Mouse (Mus musculus) hindbrain, embryonic 10.5 days (tissue): ENCODE results near the gene Fam192a. TPM values are rescaled to one million over a fixed set of nuclear protein-coding genes. Genes with fewer than 3 reads are reported as not detected.

Source experiments
- DNase-seq: peaks from one replicate; pipeline ENCODE4 v3.0.0-alpha.2; 2017; ENCODE audit warnings: low spot score
- H3K27ac ChIP-seq: fragments of 300-500 bp; sonication (generic); 2 replicates; pipeline ENCODE4 v1.5.1; 2016; ENCODE audit warnings: mild to moderate bottlenecking, moderate library complexity
- H3K27me3 ChIP-seq: fragments of 300-500 bp; sonication (generic); 2 replicates; pipeline ENCODE4 v1.6.1; 2016; ENCODE audit warnings: mild to moderate bottlenecking; ENCODE audit not compliant: poor library complexity, insufficient read depth, severe bottlenecking
- H3K36me3 ChIP-seq: fragments of 300-500 bp; sonication (generic); 2 replicates; pipeline ENCODE4 v1.6.1; 2016; ENCODE audit warnings: mild to moderate bottlenecking, moderate library complexity
- H3K4me1 ChIP-seq: fragments of 300-500 bp; sonication (generic); replicated peaks from 2 replicates; pipeline ENCODE4 v1.6.1; 2016; ENCODE audit warnings: mild to moderate bottlenecking
- H3K4me3 ChIP-seq: fragments of 300-500 bp; sonication (generic); 2 replicates; pipeline ENCODE4 v1.5.1; 2016; ENCODE audit warnings: mild to moderate bottlenecking, moderate library complexity
- H3K9me3 ChIP-seq: fragments of 300-500 bp; sonication (generic); 2 replicates; pipeline ENCODE4 v1.6.1; 2016; ENCODE audit warnings: mild to moderate bottlenecking, moderate library complexity
- WGBS: fragments of 180-500 bp; shearing (Covaris S2); methylation state at CpG from one replicate; pipeline ENCODE4 v1.1.7; 2016; 5-methylcytosine and 5-hydroxymethylcytosine counted together
- polyA plus RNA-seq: library from polyadenylated mRNA; unstranded; fragments of >200 nt; fragmentation: Nextera tagmentation; extraction: Ambion mirVana; gene quantifications from 2 replicates; pipeline ENCODE4 v1.2.1, GENCODE M21; 2016

Gene Fam192a
- polyA plus RNA-seq, 1 experiment from 2014 or later: 86.2 TPM

DNA sequence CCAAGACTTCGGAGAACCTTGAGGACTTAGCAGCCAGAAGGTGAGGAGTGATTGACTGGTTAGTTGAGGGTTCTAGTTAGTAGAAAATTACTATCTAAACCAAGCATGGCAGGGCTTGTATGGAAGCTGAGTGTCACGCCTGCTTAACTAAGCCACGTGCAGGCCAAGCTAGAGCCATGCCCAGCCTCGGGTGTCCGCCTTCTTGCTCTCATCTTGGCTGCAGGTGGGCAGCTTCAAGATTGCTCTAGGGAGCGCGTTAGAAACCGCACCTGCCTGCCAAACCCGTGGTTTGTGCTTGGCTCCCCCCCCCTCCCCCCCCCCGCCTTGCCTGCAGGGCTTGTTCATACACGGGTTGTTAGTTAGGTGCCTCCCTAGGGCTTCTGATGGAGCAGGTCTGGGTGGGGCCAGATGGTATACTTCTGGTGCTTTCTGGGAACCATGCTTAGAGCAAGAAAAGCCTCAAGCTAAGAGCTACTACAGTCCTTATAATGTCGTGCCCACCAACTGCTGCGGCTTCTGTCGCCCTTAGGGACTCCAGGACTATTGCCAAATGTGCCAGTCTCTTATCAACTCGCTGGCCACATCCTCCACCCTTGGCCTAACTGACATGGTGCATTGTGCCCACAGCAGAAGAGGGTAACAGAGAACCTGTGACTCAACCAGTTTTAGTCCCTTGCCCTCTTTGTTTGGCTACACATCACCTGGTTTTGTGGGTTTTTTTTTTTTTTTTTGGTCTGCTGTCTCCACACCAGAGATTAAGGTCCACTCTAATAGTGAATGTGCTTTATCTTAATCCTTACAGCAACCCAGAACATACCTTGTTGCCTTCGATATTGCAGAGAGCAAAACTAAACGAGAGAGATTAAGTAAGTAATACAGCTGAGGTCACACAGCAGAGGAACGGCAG lies 60.7 kb downstream of the Fam192a start:
- no peak for DNase-seq
- WGBS: 82% methylated on average over 18 of the region's 18 CpGs
- no peaks in the 10 kb centered on the region for H3K9me3 ChIP-seq

GRCm38 (mm10) chr8:94540025-94540424 lies 61.8 kb downstream of the Fam192a start:
- no peak for DNase-seq
- WGBS: 94% methylated on average over 2 of the region's 2 CpGs
- H3K27ac ChIP-seq: no peak overlapping the region
- H3K4me3 ChIP-seq: no peak overlapping the region
- H3K36me3 ChIP-seq: no peaks in the 10 kb centered on the region
- peaks cover 27% of the 10 kb centered on the region for H3K27me3 ChIP-seq
- no peaks in the 10 kb centered on the region for H3K9me3 ChIP-seq
- H3K4me1 ChIP-seq: peaks cover 23% of the 10 kb centered on the region

More for the DNA sequence above, 60.7 kb downstream of the Fam192a start:
- Histone ChIP-seq H3K4me3 (no peak overlapping the region), H3K27ac (no peak overlapping the region), H3K27me3 (peaks cover 16% of the 10 kb centered on the region), H3K36me3 (no peaks in the 10 kb centered on the region), H3K4me1 (peaks cover 18% of the 10 kb centered on the region)

DNA sequence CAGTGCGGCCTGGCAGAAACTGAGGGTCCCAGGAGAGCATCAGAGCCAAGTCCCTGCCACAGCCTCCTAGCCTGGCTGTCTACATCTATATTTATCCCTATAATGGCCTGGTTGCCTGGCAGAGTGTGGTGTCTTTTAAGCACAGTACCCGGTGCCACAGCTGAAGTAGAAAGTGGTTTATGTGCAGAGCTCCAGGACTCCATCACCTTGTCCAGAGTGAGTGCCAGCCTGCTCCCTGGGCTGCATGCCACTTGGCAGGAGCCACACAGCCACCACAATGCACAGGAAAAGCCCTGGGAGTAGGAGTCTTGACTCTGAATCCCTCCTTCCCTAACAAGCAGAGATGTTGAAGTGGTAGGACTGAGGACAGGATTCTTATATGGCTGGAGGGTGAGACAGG lies 64.3 kb downstream of the Fam192a start:
- Histone ChIP-seq H3K4me3 (no peak overlapping the region), H3K36me3 (no peaks in the 10 kb centered on the region), H3K9me3 (no peaks in the 10 kb centered on the region), H3K27me3 (peaks cover 52% of the 10 kb centered on the region), H3K27ac (no peak overlapping the region), H3K4me1 (peaks cover 45% of the 10 kb centered on the region)
- no peak for DNase-seq
- 82% methylated on average over 2 of the region's 2 CpGs for WGBS

- H3K27me3 ChIP-seq: peaks cover 67% of the 10 kb centered on the region
- H3K4me3 ChIP-seq: no peak overlapping the region
- H3K36me3 ChIP-seq: no peaks in the 10 kb centered on the region
- DNase-seq: no peak
- H3K9me3 ChIP-seq: no peaks in the 10 kb centered on the region
- peaks cover 49% of the 10 kb centered on the region for H3K4me1 ChIP-seq
- no peak overlapping the region for H3K27ac ChIP-seq
- WGBS: 82% methylated on average over 7 of the region's 7 CpGs
Observed at GRCm38 (mm10) chr8:94535631-94536030, 66.2 kb downstream of the Fam192a start.

- peaks cover 76% of the 10 kb centered on the region for H3K27me3 ChIP-seq
- no peak for DNase-seq
- WGBS: 47% methylated on average over 4 of the region's 4 CpGs
- H3K4me3 ChIP-seq: no peak overlapping the region
- peaks cover 42% of the 10 kb centered on the region for H3K4me1 ChIP-seq
- H3K9me3 ChIP-seq: no peaks in the 10 kb centered on the region
- no peak overlapping the region for H3K27ac ChIP-seq
- no peaks in the 10 kb centered on the region for H3K36me3 ChIP-seq
Observed at GRCm38 (mm10) chr8:94534612-94535011, 67.2 kb downstream of the Fam192a start.

DNA sequence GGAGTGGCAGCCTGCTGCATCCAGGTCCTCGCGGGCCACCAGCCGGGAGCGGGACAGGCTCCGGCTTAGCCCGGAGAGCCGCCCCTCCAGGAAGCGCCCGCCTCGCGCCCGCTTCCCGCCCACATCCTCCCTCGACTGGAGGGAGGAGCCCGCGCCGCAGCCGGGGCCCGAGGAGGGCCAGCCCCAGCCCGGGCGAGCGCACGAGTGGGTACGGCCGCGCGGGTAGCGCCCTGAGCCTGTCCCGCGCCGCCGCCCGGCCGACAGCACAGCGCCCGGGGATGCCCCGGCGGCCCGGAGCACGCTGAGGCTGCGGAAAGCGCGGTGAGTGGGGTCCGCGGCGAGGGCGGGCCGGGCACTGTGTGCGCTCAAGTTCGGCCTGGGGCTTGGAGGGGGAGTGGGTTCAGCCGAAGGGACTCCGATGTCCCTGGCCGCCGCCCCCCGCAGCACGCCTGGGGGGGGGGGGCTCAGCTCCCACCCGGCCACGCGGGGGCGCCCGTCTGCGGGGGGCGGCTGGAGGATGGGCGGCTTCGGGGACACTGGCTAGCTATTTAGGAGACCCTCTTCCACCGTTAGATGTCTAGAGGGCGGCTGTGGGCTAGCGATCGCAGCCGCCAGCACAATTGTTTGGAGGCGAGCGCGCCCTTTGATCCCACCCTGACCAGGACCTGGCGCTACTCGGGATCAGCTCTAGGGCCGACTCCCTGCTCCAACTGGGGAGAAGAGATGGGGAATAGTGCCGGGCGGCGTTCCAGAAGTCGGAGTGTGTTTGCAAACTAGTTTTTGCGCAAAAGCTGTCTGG lies 68.7 kb downstream of the Fam192a start, which contains the start of gene Cpne2:
Gene Cpne2, plus strand, starts transcription at position 118 of the 799 bp plus-strand sequence.
- Histone ChIP-seq H3K9me3 (no peaks in the 10 kb centered on the region), H3K4me3 (peak within 1 kb of the TSS; percentile 71), H3K27me3 (peaks cover 82% of the 10 kb centered on the region), H3K36me3 (no peaks in the 10 kb centered on the region), H3K4me1 (peaks cover 42% of the 10 kb centered on the region), H3K27ac (peak within 1 kb of the TSS; percentile 90)
- peak; percentile 71 for DNase-seq
- under 1% methylated on average over 80 of the region's 81 CpGs for WGBS

GRCm38 (mm10) chr8:94532525-94532872 lies 69.3 kb downstream of the Fam192a start:
- Histone ChIP-seq H3K36me3 (no peaks in the 10 kb centered on the region), H3K9me3 (no peaks in the 10 kb centered on the region), H3K4me1 (peaks cover 42% of the 10 kb centered on the region), H3K27ac (peak overlapping the region; percentile 90), H3K4me3 (peak overlapping the region; percentile 71), H3K27me3 (peaks cover 80% of the 10 kb centered on the region)
- under 1% methylated on average over 34 of the region's 34 CpGs for WGBS
- no peak for DNase-seq

GRCm38 (mm10) chr8:94532000-94532399 lies 69.8 kb downstream of the Fam192a start:
- Histone ChIP-seq H3K27me3 (peaks cover 75% of the 10 kb centered on the region), H3K36me3 (no peaks in the 10 kb centered on the region), H3K27ac (peak overlapping the region; percentile 90), H3K9me3 (no peaks in the 10 kb centered on the region), H3K4me3 (peak overlapping the region; percentile 71), H3K4me1 (peaks cover 42% of the 10 kb centered on the region)
- WGBS: 1% methylated on average over 8 of the region's 8 CpGs
- DNase-seq: peak; percentile 53

DNA sequence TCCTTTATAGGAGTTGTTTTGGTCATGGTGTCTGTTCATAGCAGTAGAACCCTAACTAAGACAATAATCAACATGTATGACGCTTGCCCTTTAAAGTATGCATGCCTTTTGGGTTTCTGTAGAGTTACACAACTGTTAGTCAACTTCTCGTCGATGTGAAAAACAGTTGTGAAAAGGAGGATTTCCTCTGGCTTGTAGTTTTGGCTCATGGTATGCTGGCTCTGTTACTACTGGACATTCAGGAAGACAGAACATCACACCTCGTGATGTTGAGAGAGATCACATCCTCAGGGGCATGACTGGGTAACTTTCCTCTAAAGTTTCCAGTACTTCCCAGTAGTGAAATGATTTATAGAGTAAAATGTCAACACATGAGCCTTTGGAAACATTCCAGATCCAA lies 71.2 kb downstream of the Fam192a start:
- DNase-seq: no peak
- Histone ChIP-seq H3K4me3 (no peak overlapping the region), H3K36me3 (no peaks in the 10 kb centered on the region), H3K9me3 (no peaks in the 10 kb centered on the region), H3K27me3 (peaks cover 61% of the 10 kb centered on the region), H3K27ac (no peak overlapping the region), H3K4me1 (peaks cover 40% of the 10 kb centered on the region)
- WGBS: 92% methylated on average over 4 of the region's 4 CpGs

- H3K27ac ChIP-seq: no peak overlapping the region
- DNase-seq: no peak
- H3K4me1 ChIP-seq: peaks cover 32% of the 10 kb centered on the region
- H3K36me3 ChIP-seq: no peaks in the 10 kb centered on the region
- H3K9me3 ChIP-seq: no peaks in the 10 kb centered on the region
- WGBS: 74% methylated on average over 4 of the region's 4 CpGs
- no peak overlapping the region for H3K4me3 ChIP-seq
- peaks cover 53% of the 10 kb centered on the region for H3K27me3 ChIP-seq
Observed at GRCm38 (mm10) chr8:94529875-94530274, 71.9 kb downstream of the Fam192a start.

- peaks cover 16% of the 10 kb centered on the region for H3K4me1 ChIP-seq
- no peaks in the 10 kb centered on the region for H3K9me3 ChIP-seq
- peak; percentile 57 for DNase-seq
- no peaks in the 10 kb centered on the region for H3K36me3 ChIP-seq
- peaks cover 37% of the 10 kb centered on the region for H3K27me3 ChIP-seq
- no peak overlapping the region for H3K27ac ChIP-seq
- whole genome bisulfite sequencing: 46% methylated on average over 4 of the region's 4 CpGs
- no peak overlapping the region for H3K4me3 ChIP-seq
Observed at GRCm38 (mm10) chr8:94528245-94528644, 73.6 kb downstream of the Fam192a start.

- Histone ChIP-seq H3K36me3 (no peaks in the 10 kb centered on the region), H3K9me3 (no peaks in the 10 kb centered on the region), H3K4me1 (peaks cover 6% of the 10 kb centered on the region; the same call in 1 of the 2 replicates), H3K4me3 (no peak overlapping the region), H3K27me3 (peaks cover 27% of the 10 kb centered on the region), H3K27ac (no peak overlapping the region)
- no peak for DNase-seq
- WGBS: 89% methylated on average over 7 of the region's 7 CpGs
Observed at GRCm38 (mm10) chr8:94527178-94527577, 74.6 kb downstream of the Fam192a start.

DNA sequence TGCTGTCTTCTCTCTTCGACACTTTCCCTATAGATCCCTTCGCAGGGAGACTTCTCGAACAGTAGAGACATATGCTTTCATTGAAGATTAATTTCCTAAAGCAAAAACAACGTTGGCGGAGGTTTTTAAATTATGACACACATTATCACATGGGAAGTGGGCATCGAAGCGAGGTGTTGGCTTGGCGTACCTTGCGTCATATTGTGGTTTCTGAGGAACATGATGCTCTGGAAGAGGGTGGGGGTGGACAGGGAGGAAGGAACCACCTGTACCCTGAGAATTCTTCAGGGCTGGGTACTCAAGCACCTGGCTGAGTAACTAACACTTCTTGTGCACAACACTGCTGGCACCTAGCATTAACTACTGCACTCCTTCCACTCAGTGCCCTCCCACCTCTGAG lies 77.2 kb downstream of the Fam192a start:
- Histone ChIP-seq H3K27me3 (peaks cover 5% of the 10 kb centered on the region), H3K36me3 (no peaks in the 10 kb centered on the region), H3K9me3 (no peaks in the 10 kb centered on the region), H3K27ac (no peak overlapping the region), H3K4me3 (no peak overlapping the region), H3K4me1 (no peaks in the 10 kb centered on the region)
- no peak for DNase-seq
- WGBS: 89% methylated on average over 9 of the region's 9 CpGs
